Mouse (Mus musculus): ENCODE results near the gene Rilp.

DNA sequence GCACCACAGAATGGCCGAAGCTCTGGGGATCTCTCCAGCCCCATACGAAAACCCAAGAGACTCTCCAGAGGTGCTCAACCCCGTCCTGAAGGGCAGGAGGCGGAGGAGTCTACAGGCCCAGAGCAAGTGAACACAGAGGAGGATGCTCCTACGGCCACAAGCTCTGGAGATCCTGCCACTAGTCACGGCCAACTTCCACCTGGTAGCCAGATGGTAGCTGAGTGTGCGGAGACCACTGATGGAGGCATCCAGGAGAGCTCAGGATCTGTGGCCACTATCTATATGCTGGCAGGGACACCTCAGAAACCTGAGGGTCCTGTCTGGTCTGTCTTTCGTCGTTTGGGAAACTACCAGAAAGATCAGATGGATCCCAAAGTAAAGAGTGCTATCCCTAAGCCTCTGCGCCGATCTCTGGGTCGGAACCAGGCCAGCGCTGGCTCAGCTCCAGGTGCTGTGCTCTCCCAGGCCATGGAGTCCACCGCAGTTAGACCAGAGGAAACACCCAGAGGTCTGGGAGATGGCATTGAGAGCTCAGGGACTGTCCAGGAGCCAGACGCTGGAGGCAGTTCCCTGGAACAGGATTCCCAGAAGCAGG, 15.7 kb downstream of the Rilp start:
- no peak for TF ChIP-seq CTCF (IDR thresholded peaks at IDR 0.05; ENCODE audit: low read depth)
- no peak for TF ChIP-seq EP300 (IDR thresholded peaks at IDR 0.05; ENCODE audit: low read depth)

Measured in liver, embryonic 14.5 days (tissue).